Mouse (Mus musculus): ENCODE measurements around the gene Rimbp2.
"Not testable (repeated sequence)": the region's sequence is repeated elsewhere in the genome, so short reads cannot be mapped to it uniquely, and the experiment has no call there.

Rimbp2 gene

GRCm38 (mm10) chr5:128745206-128745605 lies 208.1 kb downstream of the Rimbp2 start:
- DNase-seq (ENCODE audit: low spot score): no peak

GRCm38 (mm10) chr5:128744351-128744750 lies 208.9 kb downstream of the Rimbp2 start:
- no peak for DNase-seq (ENCODE audit: low spot score)

- DNase-seq (ENCODE audit: low spot score): no peak
Observed at GRCm38 (mm10) chr5:128739838-128740171, 213.5 kb downstream of the Rimbp2 start.

- DNase-seq (ENCODE audit: low spot score): no peak
Observed at GRCm38 (mm10) chr5:128739168-128739837, 214.0 kb downstream of the Rimbp2 start.

- DNase-seq (ENCODE audit: low spot score): no peak
Observed at GRCm38 (mm10) chr5:128735921-128736320, 217.4 kb downstream of the Rimbp2 start.

GRCm38 (mm10) chr5:128733955-128734354 lies 219.3 kb downstream of the Rimbp2 start:
- DNase-seq (ENCODE audit: low spot score): peak; percentile 22

GRCm38 (mm10) chr5:128732416-128733014 lies 220.8 kb downstream of the Rimbp2 start:
- no peak for DNase-seq (ENCODE audit: low spot score)

GRCm38 (mm10) chr5:128730634-128731033 lies 222.7 kb downstream of the Rimbp2 start:
- no peak for DNase-seq (ENCODE audit: low spot score)

GRCm38 (mm10) chr5:128729341-128729740 lies 223.9 kb downstream of the Rimbp2 start:
- DNase-seq (ENCODE audit: low spot score): no peak

- not testable (repeated sequence) for DNase-seq (ENCODE audit: low spot score)
Observed at GRCm38 (mm10) chr5:128720461-128720860, 232.8 kb downstream of the Rimbp2 start.

- no peak for DNase-seq (ENCODE audit: low spot score)
Observed at GRCm38 (mm10) chr5:128715171-128715570, 238.1 kb downstream of the Rimbp2 start.

- no peak for DNase-seq (ENCODE audit: low spot score)
Observed at GRCm38 (mm10) chr5:128711847-128712246, 241.4 kb downstream of the Rimbp2 start.

- no peak for DNase-seq (ENCODE audit: low spot score)
Observed at GRCm38 (mm10) chr5:128710596-128710995, 242.7 kb downstream of the Rimbp2 start.

- DNase-seq (ENCODE audit: low spot score): no peak
Observed at GRCm38 (mm10) chr5:128708929-128709328, 244.4 kb downstream of the Rimbp2 start.

Data from adipocyte (in vitro differentiated cells).